Mouse (Mus musculus): ENCODE data around the gene Hoxd9. TPM values are rescaled to one million over a fixed set of nuclear protein-coding genes. Genes with fewer than 3 reads are reported as not detected.

Gene Hoxd9
- total and polyA plus RNA-seq, 3 experiments, result not detected

- no peaks in the 10 kb centered on the region for H3K9me3 ChIP-seq (replicated peaks; ENCODE audit: insufficient read depth, low read length)
- no peak overlapping the region for H3K27ac ChIP-seq (ENCODE audit: control insufficient read depth, low read depth, low read length)
- H3K9ac ChIP-seq (ENCODE audit: control insufficient read depth, low read depth, low read length, poor library complexity, severe bottlenecking), result peak overlapping the region; percentile 54
- H3K36me3 ChIP-seq (ENCODE audit: control insufficient read depth in 1 of 2, insufficient read depth in 2 of 2, low read length in 2 of 2), result no peaks in the 10 kb centered on the region
- H3K79me2 ChIP-seq (ENCODE audit: control insufficient read depth, insufficient read depth, low read length, poor library complexity), result no peaks in the 10 kb centered on the region
- H3K4me3 ChIP-seq (ENCODE audit: control insufficient read depth in 1 of 2, insufficient read depth in 1 of 2, low read depth in 2 of 2, low read length in 2 of 2), result peak overlapping the region; percentile 54 to 69
- H3K27me3 ChIP-seq (ENCODE audit: control insufficient read depth in 1 of 2, insufficient read depth in 2 of 2, low read length in 2 of 2), result peaks cover under 1 to 3% of the 10 kb centered on the region in 2 experiments; a peak in 3 of 4 replicates
- H3K4me1 ChIP-seq (ENCODE audit: control insufficient read depth in 1 of 2, insufficient read depth in 2 of 2, low read length in 2 of 2), result no peaks in the 10 kb centered on the region
- peak; percentile 84 for DNase-seq (ENCODE audit: low read depth, low spot score)
- TF ChIP-seq NELFE (IDR thresholded peaks at IDR 0.05; ENCODE audit: low read depth, low read length) (no peak), EP300 (IDR thresholded peaks at IDR 0.05; ENCODE audit: low read depth in 1 of 2, low read length in 2 of 2) (no peak), BHLHE40 (IDR thresholded peaks at IDR 0.05; ENCODE audit: borderline replicate concordance, low read depth, low read length) (no peak), ZKSCAN1 (IDR thresholded peaks at IDR 0.05; ENCODE audit: low read depth, low read length) (no peak), MYB (IDR thresholded peaks at IDR 0.05; ENCODE audit: low read depth, low read length) (no peak), ZMIZ1 (IDR thresholded peaks at IDR 0.05; ENCODE audit: low read depth, low read length) (no peak), NRF1 (IDR thresholded peaks at IDR 0.05; ENCODE audit: insufficient read depth, low read depth, low read length, poor library complexity, severe bottlenecking) (no peak), ETS1 (IDR thresholded peaks at IDR 0.05; ENCODE audit: low read depth, low read length) (no peak), POLR2AphosphoS5 (IDR thresholded peaks at IDR 0.05; ENCODE audit: borderline replicate concordance, low read depth, low read length) (no peak), POLR2A (IDR thresholded peaks at IDR 0.05; ENCODE audit: control insufficient read depth in 1 of 2, insufficient read depth in 1 of 2, low read depth in 1 of 2, low read length in 2 of 2, poor library complexity in 1 of 2) (no peak), TBP (IDR thresholded peaks at IDR 0.05; ENCODE audit: low read depth, low read length) (no peak), POLR2AphosphoS2 (IDR thresholded peaks at IDR 0.05; ENCODE audit: low read length) (no peak), ZC3H11A (IDR thresholded peaks at IDR 0.05; ENCODE audit: low read depth, low read length) (peak; percentile 67), GABPA (IDR thresholded peaks at IDR 0.05; ENCODE audit: low read depth, low read length) (no peak), MYC (IDR thresholded peaks at IDR 0.05; ENCODE audit: low read depth, low read length) (no peak), TAL1 (IDR thresholded peaks at IDR 0.05; ENCODE audit: low read length) (no peak), MAX (IDR thresholded peaks at IDR 0.05; ENCODE audit: low read length) (no peak), CHD2 (IDR thresholded peaks at IDR 0.05; ENCODE audit: low read length) (no peak), TCF12 (IDR thresholded peaks at IDR 0.05; ENCODE audit: low read depth, low read length) (no peak), USF1 (IDR thresholded peaks at IDR 0.05; ENCODE audit: low read depth, low read length) (no peak), SMC3 (IDR thresholded peaks at IDR 0.05; ENCODE audit: low read depth, low read length) (peak; percentile 66), E2F4 (IDR thresholded peaks at IDR 0.05; ENCODE audit: borderline replicate concordance, low read depth, low read length) (no peak), MAFK (IDR thresholded peaks at IDR 0.05; ENCODE audit: borderline replicate concordance, low read depth, low read length) (no peak), MAZ (IDR thresholded peaks at IDR 0.05; ENCODE audit: low read depth, low read length) (peak; percentile 64), SIN3A (IDR thresholded peaks at IDR 0.05; ENCODE audit: low read length) (no peak), MXI1 (IDR thresholded peaks at IDR 0.05; ENCODE audit: low read depth, low read length) (0 out of 2 replicates have a peak, but pooled peaks have one; percentile 19), JUND (IDR thresholded peaks at IDR 0.05; ENCODE audit: low read depth, low read length) (no peak), HCFC1 (IDR thresholded peaks at IDR 0.05; ENCODE audit: low read depth, low read length) (no peak), MEF2A (IDR thresholded peaks at IDR 0.05; ENCODE audit: extremely low read depth, insufficient replicate concordance, low read depth, low read length, poor library complexity, severe bottlenecking) (no peak), CHD1 (IDR thresholded peaks at IDR 0.05; ENCODE audit: low read depth, low read length) (no peak), RCOR1 (IDR thresholded peaks at IDR 0.05; ENCODE audit: low read depth, low read length) (no peak), GATA1 (IDR thresholded peaks at IDR 0.05; ENCODE audit: low read depth, low read length) (no peak), ELF1 (IDR thresholded peaks at IDR 0.05; ENCODE audit: low read depth, low read length) (no peak), UBTF (IDR thresholded peaks at IDR 0.05; ENCODE audit: borderline replicate concordance, insufficient read depth, low read depth, low read length) (no peak), USF2 (IDR thresholded peaks at IDR 0.05; ENCODE audit: borderline replicate concordance in 1 of 2, insufficient read depth in 1 of 2, low read depth in 1 of 2, low read length in 2 of 2) (no peak), CTCF (IDR thresholded peaks at IDR 0.05 in 2 of 3, conservative IDR thresholded peaks at IDR 0.05 in 1 of 3; ENCODE audit: control insufficient read depth in 1 of 3, insufficient read depth in 1 of 3, low read depth in 2 of 3, low read length in 3 of 3, poor library complexity in 1 of 3, severe bottlenecking in 1 of 3) (peak in 2 of 3 experiments; percentile 70 to 96; a peak in 5 of 6 replicates)
Measured at GRCm38 (mm10) chr2:74672481-74673362, 24.8 kb upstream of the Hoxd9 start.
